Mouse (Mus musculus) yolk sac, embryonic 10.5 days (tissue): ENCODE measurements around the gene Vmn1r51.
"Not testable (repeated sequence)": the region's sequence is repeated elsewhere in the genome, so short reads cannot be mapped to it uniquely, and the experiment has no call there.

ENCODE experiments used
- DNase-seq: peaks from one replicate; pipeline ENCODE4 v3.0.0-alpha.2; 2017; ENCODE audit warnings: low spot score

Vmn1r51 gene

DNA sequence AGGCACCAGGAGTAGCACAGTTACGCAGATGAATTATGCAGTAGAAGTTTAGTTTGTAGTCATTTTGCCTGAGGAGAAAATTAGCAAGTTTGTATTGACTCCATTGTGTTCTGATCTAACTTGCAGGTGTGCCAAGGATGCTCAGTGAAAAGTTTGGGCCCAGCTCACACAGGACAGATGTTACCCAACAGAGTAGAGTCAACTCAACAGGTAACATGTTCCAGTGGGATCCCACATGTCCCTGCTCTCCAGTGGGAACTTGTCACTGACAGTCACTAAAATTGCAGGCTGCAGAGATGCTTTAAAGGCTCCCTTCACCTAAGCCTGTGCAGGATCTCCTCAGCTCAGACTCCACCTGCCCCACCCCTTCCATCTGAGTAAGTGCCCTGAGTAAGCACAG lies at the start of gene Vmn1r51:
TSS of gene Vmn1r51 (plus strand) at position 301 of the 400 bp plus-strand sequence.
- not testable (repeated sequence) for DNase-seq

DNA sequence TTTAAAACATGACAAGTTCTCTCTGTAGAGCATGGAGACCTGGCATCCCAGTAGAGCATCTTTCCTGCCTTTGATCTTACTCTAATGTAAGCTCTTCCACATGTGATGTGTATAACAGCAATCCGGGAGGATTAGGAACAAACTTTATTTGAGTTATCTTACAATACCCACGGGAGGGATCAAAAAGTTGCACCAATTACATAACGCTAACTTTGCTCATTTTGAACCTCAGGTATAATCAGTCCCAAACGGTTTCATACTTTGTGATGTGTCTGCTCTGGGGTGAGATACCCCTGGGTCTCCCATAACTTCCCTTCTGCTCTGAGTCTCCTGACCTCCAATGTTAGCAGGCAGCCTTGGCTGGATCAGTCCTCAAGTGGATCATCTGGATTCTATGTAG lies 44.0 kb upstream of the Vmn1r51 start, which contains the start of gene Vmn1r49:
TSS of gene Vmn1r49 (minus strand) at position 101 of the 400 bp plus-strand sequence.
- DNase-seq = no peak

DNA sequence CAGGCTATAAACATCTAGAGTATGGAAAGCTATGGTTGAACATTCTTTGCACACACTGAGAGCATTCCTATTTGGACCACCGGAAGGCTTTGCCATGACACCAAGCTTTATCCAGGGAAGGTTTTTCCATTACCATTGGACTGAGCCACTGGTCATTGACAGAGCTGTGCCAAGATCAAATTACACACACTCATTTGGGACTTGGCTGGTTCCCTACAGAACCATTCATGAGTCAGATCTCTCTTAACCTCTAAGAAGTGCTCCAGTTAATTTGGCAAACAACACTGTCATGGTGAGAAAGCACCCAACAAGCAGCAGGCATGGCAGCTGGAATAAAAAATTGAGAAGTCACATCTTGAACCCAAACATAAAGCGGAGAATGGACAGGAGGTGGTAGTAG lies 21.8 kb upstream of the Vmn1r51 start:
- no peak for DNase-seq

DNA sequence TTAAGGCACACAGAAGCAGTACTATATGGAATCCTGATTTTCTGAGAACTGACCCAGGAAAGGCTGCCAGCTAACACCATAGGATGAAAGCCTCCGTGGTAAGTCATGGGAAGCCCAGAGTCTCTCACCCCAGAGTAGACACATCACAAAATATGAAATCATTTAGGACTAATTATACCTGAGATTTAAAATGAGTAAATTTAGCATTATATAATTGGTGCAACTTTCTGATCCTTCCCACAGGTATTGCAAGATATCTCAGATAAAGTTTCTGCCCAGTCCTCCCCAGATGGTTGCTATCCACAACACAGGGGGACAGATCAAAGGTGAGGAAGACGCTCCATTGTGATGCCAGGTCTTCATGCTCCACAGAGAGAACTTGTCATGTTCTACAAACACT lies 21.3 kb upstream of the Vmn1r51 start, which contains the start of gene Vmn1r50:
TSS of gene Vmn1r50 (plus strand) at position 301 of the 400 bp plus-strand sequence.
- DNase-seq = no peak

DNA sequence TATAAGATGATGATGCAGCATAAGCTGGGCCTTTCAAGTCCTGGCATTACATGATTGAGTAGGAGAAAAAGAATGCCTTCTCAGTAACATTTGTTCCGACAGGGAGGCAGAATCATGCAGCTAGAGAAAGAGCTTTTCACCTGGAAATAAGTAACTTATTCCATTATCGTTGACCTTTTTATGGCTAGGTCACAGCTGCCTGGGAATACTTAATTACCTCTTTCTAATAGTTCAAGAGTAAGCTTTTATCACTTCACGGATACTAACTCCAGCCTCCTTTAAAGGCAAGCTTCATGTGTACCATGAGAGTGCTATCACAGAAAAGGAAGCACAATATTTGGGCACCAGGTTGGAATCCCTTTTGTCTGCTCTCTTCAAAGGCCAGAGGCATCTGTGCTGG lies 37.7 kb downstream of the Vmn1r51 start:
- DNase-seq = no peak

DNA sequence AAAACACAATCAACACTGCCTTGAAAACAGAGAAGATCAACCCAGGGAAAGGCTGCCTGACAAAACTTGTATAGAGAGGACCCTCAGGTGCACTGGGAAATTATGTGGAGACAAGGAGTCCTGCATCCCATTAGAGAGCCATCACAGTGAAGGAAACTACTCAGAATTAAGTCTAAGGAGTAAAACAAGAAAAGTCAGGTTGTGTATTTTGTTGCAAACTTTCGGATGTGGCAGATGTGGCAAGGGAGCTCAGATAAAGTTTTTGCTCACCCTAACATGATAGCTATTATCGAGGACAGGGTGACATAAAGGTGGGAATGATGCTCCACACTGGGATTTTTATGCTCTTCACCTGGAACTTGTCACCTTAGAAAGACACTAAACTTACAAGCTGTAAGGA lies 52.1 kb downstream of the Vmn1r51 start, which contains the start of gene Vmn1r52:
TSS of gene Vmn1r52 (plus strand) at position 301 of the 400 bp plus-strand sequence.
- no peak for DNase-seq
